Mouse (Mus musculus) bone marrow macrophage, adult 2 months (primary cell): ENCODE measurements at regions not wholly inside any gene's neighbourhood (a gene's known extent, or its start where the extent isn't known, plus 50 kb on each side); places are given as distances from the start of the nearest gene placed in this dataset.

Source experiments
- H3K27ac ChIP-seq: 2 replicates; pipeline ENCODE4 v1.5.1; 2012; ENCODE audit warnings: low read depth, low read length; ENCODE audit not compliant: insufficient read depth
- H3K4me1 ChIP-seq: 2 replicates; pipeline ENCODE4 v1.6.1; 2012; ENCODE audit warnings: low read length; ENCODE audit not compliant: control insufficient read depth, insufficient read depth
- H3K4me3 ChIP-seq: 2 replicates; pipeline ENCODE4 v1.5.1; 2012; ENCODE audit warnings: mild to moderate bottlenecking, low read length, moderate library complexity; ENCODE audit not compliant: insufficient read depth
- CTCF ChIP-seq: IDR thresholded peaks from 2 replicates; pipeline ENCODE4 v1.5.1; 2012; ENCODE audit warnings: low read depth, mild to moderate bottlenecking, low read length, moderate library complexity
- POLR2A ChIP-seq: IDR thresholded peaks from 2 replicates; pipeline ENCODE4 v1.6.1; 2012; ENCODE audit warnings: mild to moderate bottlenecking, low read depth, low read length, borderline replicate concordance

DNA sequence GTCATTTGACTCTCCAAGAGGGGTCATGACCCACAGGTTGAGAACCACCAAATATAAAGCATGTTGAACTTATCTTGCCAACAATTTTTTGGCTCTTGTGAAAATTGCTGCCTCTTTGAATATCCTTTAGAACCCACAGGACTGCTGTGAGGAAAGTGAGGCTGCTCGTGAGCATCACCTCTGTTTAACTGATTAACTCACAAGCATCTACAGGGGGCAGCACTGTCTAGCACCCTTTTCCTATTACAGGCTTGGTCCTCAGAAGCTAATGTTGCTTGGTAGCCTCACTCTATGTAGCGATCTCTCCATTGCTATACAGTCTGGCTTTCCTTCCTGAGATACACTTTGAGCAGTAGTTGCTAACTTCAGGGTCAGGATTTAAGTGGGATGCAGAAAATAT, 522.4 kb upstream of the Adam24 start:
- Histone ChIP-seq H3K4me3 (no peak overlapping the region), H3K4me1 (no peaks in the 10 kb centered on the region), H3K27ac (no peak overlapping the region)
- TF ChIP-seq POLR2A (no peak), CTCF (no peak)

DNA sequence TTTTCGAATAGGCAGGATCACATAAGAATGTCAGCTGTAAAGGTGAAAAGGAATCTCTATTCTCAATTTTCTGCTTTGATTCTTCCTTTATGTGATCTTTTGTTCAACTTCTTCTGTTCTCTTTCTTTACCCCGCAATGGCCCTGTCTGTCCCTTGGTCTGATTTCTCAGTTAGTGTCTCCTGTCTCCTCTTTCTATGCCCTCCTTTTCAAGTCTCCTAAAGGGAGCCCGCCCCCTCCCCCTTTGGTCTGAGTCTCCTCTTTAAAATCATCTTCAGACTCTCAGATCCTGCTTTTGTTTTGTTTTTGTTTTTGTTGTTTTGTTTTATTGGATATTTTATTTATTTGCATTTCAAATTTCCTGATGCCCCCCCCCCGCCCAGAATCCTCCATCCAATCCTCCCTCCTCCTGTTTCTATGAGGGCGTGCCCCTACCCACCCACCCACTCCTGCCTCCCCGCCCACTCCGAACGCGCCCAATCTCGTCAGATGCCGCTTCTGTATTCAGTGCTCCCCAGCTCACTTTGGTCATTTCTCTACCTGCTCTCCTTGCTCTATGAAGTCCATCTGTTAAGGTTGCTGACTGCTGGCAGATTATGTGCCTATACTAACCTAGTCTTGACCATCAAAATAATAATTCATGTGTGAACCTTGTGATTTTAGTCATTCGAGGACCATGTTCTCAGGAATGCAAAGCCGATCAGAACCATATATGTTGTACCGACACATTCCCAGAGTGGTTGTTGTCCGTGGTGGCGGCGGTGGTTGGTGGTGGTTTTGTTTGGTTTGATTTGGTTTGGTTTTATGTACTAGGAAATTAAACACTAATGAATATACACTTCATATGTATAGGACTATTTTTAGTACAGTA, 487.9 kb upstream of the Adam24 start:
- no peak overlapping the region for H3K27ac ChIP-seq
- no peaks in the 10 kb centered on the region for H3K4me1 ChIP-seq
- no peak overlapping the region for H3K4me3 ChIP-seq
- TF ChIP-seq POLR2A (no peak), CTCF (no peak)

DNA sequence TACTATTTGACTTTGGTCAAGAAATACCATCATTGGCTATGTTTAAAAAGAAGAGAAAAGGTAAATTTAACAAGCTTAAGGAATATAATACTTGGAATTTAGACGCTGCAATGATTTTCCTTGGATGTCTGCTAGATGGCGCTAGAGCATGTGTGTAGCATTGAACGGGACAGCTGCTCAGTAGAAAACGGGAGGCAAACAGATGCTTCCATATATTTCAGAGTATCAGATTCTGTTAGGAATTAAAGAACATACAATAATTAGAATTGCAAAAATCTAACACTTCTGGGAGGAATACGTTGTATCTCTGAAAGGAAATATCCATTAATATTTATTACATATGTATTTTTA, 487.3 kb upstream of the Adam24 start:
- Histone ChIP-seq H3K4me1 (no peaks in the 10 kb centered on the region), H3K27ac (no peak overlapping the region), H3K4me3 (no peak overlapping the region)
- no peak for TF ChIP-seq CTCF
- no peak for TF ChIP-seq POLR2A

DNA sequence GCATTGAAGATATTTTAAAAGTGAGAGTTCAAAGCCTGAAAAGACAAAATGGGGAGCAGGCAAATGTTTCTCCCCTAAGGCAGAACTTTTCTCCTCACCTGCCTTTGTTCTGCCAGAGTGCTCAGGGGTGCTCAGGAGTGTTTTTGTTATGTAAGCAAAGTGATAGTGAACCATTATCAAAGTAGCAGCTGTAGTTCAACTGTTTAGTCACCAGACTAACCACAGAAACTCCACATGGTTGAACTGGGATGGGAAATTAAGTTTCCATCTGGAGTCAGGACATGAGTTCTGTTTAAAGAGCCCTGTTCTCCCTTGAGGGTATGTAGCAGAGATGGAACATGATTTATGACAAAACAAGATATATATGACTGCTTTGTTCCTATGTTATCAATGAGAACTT, 482.6 kb upstream of the Adam24 start:
- Histone ChIP-seq H3K4me1 (no peaks in the 10 kb centered on the region), H3K4me3 (no peak overlapping the region), H3K27ac (no peak overlapping the region)
- TF ChIP-seq POLR2A (no peak), CTCF (no peak)

DNA sequence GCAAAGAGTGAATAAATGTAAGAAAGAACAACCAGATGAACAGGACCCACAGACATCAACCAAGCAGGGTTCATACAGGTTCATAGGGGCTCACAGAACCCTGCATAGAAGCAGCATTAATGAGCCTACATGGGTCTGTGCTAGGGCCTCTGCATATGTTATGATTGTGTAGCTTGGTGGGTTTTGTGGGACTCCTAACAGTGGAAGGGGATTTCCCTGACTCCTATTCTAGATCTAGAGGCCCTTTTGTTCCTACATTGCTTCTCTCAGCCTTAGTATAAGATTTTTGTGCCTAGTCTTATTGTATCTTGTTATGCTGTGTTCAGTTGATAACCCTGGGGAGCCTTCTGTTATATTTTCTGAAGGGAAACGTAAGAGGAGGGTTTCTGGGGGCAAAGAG, 481.7 kb upstream of the Adam24 start:
- TF ChIP-seq POLR2A, result no peak
- no peak for TF ChIP-seq CTCF
- no peak overlapping the region for H3K4me3 ChIP-seq
- H3K27ac ChIP-seq, result no peak overlapping the region
- H3K4me1 ChIP-seq, result no peaks in the 10 kb centered on the region

DNA sequence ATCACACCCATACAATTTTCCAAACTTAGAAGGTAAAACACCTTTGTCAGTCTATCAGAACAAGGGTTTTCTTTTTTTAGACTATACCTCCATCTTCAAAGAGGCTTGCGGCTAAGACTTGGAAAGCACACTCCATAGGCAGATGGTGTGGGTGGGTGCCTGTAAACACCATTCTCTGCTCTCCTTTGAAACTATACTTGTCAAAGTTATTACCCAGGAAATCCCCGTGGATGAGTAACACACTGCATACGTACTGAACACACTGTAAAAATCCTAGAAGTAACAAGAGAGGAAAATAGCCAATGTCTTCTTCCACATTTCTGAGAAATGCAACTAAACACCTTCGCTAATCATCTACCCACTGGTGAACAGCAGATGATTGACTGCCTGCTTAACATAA, 464.0 kb upstream of the Adam24 start:
- Histone ChIP-seq H3K4me3 (no peak overlapping the region), H3K4me1 (peaks cover 5% of the 10 kb centered on the region), H3K27ac (no peak overlapping the region)
- TF ChIP-seq POLR2A, result no peak
- no peak for TF ChIP-seq CTCF

DNA sequence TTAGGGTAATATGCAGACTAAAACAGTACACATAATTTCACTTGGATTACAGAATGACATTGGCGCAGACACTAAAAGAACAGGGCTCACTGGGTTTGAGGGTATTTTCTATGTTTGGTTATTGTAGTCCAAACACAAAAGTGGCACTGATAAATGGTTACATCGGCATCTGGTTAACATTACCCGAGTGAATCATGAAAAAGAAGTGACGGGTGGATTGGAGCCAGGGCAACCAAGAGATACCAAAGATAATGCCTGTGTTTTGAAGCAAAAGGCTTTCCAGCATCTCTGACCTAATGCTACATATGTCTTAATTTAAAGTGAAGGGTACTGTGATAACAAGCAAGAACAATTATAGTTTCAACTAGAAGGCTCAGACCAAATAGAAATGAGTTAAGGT, 451.4 kb upstream of the Adam24 start:
- TF ChIP-seq POLR2A (no peak), CTCF (no peak)
- Histone ChIP-seq H3K27ac (no peak overlapping the region), H3K4me1 (no peaks in the 10 kb centered on the region), H3K4me3 (no peak overlapping the region)

DNA sequence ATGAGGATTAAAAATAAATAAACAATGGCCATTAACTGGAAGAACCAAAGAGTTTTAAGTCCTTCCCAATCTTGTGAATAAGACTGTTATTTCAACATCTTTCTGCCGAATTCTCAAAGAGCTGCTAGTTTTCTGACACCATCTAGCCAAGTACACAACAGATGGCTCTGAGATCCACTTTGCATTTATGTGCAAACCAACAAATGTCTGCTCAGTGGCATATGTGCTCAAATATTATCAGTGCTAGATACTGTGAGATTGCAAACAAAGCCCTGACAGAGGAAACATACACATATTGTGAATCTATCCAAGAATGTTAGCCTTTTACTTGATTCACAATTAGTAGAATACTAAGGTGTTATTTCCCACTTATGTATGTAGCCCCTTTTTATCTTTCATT, 447.6 kb upstream of the Adam24 start:
- no peak overlapping the region for H3K4me3 ChIP-seq
- TF ChIP-seq POLR2A, result no peak
- TF ChIP-seq CTCF, result no peak
- no peak overlapping the region for H3K27ac ChIP-seq
- H3K4me1 ChIP-seq, result no peaks in the 10 kb centered on the region
